Mouse (Mus musculus) brain, embryonic 14.5 days (tissue): ENCODE data around the gene Cggbp1. TPM values are rescaled to one million over a fixed set of nuclear protein-coding genes. Genes with fewer than 3 reads are reported as not detected.

ENCODE experiments used
- DNase-seq: peaks from one replicate; pipeline ENCODE4 v3.0.0-alpha.2; 2011; ENCODE audit warnings: low read depth
- CTCF ChIP-seq: fragments of 200-500 bp; IDR thresholded peaks from 2 replicates; pipeline ENCODE4 v1.5.1; 2012; ENCODE audit warnings: inconsistent platforms, mild to moderate bottlenecking, moderate library complexity, borderline replicate concordance; ENCODE audit not compliant: insufficient read depth, insufficient read length; ENCODE audit errors: extremely low read depth
- POLR2A ChIP-seq: fragments of 200-500 bp; IDR thresholded peaks from 2 replicates; pipeline ENCODE4 v1.6.1; 2012; ENCODE audit warnings: mild to moderate bottlenecking, inconsistent platforms, borderline replicate concordance; ENCODE audit not compliant: poor library complexity, insufficient read depth, insufficient read length, severe bottlenecking; ENCODE audit errors: extremely low read depth
- polyA plus RNA-seq: library from polyadenylated mRNA; depleted of rRNA; stranded (reverse); fragments of >200 nt; gene quantifications from 2 replicates; pipeline ENCODE4 v1.2.3, GENCODE M21; 2012; rRNA removed

Gene Cggbp1
- 42.1 and 59.2 TPM in 2 replicates for polyA plus RNA-seq

DNA sequence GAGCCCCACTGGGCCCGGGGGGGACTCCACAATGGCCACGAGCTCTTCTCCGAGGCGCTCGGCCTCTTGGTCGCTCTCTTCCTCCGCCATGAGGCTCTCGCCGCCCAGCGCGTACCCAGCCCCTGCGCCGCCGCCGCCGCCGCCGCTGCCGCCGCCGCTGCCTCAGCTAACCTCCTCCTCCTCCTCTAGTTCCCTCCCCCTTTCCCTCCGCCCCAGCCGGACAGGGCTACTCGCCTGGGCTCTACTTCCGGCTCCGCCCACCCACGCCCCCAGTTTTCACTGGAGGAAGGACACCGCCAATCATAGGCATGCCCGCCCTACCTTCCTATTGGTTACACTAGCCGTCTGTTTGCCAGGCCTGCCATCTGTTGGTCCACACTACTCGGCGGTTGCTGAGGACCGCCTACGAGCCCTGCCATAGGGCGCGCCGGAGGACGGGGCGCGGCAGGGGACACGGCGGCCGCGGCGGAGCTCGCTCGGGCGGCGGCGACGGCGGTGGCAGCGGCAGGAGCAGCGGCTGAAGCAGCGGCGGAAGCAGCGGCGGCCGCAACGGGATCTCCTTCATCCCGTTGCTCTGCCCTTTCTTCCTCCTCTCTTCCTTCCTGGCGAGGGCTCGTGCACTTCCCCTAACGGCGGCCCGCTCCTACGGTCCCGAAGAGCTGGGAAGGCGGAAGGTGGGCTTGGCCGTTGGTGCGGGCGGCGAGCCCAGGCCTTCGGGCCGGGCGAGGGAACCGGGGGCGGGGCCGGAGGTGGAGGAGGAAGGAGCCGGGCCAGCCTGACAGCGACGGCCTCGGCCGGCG is at the start of gene Cggbp1, which contains the start of gene Zfp654:
TSS of gene Cggbp1 (plus strand) at position 434 of the 800 bp plus-strand sequence.
TSS of gene Zfp654 (minus strand) at position 90 of the 800 bp plus-strand sequence.
- DNase-seq: peak; percentile 100
- TF ChIP-seq POLR2A (peak; percentile 97), CTCF (no peak)

DNA sequence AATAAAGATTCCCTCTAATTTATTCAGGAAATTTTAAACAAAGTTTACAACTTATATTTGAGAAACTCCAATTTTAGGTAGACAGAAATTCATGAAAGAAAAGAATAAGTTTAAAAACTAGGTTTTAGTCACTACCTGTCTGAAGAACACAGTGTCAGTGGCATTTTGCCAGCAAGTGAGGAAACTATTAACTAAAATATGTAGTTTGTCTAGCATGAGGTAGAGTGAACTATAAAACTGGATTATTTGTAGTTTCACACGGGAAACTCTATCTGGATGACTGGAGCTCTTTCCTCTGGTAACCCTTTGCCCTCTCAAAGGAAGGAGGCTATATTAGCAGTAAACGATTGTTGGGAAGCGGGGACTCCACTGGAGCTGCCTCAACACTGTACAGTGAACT is 48.8 kb upstream of the Cggbp1 start:
- DNase-seq: no peak
- no peak for TF ChIP-seq CTCF
- TF ChIP-seq POLR2A: no peak

DNA sequence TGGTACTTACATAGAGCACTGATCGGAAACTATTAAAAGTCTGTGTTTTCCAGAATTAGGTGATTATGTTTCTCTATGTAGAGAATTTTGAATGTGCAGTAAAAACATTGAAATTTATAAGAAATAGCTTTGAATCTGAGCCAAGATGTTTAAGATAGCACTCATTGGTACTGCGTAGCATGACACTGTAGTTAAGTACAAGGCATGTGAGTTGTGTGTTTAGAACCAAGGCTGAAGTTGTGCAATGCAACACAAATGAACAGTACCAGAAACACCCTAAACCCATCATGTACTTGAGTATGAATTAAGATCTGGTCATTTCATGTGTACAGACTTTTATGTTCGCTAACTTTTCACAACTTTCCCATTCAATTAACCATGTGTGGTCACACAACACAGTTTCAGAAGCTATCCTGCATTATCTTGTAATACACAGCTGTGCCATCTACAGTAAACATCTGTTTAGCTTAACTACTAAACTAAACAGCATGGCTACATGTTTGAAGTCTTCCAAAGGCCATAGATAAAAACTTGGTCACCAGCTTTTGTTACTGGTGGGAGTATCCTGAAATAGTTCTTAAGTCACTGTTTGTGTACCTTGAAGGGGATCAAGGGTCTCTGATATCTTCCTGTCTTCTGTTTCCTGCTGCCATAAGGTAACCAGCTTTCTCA is 34.6 kb upstream of the Cggbp1 start:
- TF ChIP-seq CTCF (no peak), POLR2A (no peak)
- DNase-seq: no peak

DNA sequence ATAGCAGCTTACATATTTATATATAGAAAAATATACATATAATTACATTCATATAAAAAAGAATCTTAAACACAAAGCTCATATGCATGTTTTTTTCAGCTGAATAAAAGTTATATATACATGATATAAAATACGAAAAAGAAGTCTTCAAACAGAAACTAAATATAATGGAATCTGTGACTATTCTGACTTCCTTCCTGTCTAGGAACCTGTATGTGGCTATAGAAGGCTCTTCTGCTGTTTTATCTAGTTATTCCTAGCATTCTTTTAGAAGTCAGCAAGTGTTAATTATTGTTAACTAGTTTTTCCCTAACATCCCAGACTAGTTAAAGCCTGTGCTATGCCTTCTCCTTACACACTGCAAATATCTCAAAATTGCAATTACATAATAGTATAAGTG is 27.9 kb upstream of the Cggbp1 start:
- no peak for DNase-seq
- TF ChIP-seq CTCF (no peak), POLR2A (no peak)

DNA sequence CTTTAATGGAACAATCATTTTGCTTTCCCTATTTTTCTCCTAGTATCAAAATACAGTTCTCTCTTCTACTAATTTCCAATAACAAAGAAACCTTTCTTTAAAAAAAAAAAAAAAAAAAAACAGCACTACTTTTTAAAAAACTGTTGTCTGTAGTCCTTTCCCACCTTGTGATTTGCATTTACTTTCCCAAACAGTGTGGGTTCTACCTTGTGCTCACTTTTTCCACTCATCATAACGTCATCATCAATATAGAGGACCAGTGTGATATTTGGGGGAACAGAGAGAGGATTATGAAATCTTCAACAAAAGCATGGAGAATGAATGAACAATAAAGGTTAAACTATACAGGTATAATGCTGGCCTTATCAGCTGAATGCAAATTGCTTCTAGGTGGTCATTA is 27.3 kb upstream of the Cggbp1 start:
- no peak for DNase-seq
- TF ChIP-seq POLR2A (no peak), CTCF (no peak)

DNA sequence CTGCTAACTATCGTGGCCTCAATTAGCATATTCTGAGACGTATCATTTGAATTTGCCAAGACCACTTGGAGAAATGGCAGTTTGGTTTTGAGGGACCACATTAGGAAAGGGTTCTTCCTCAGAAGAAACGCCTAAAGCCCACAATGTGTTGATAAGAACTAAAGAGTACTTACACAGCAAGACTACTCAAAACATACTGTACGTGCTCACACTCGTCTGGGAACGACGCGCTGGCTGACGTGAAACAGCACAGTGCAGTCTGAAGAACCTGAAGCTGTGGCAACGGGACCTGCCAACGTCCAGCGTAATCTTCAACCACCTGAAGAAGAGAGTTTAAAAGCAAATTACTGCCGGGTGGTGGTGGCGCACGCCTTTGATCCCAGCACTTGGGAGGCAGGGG is 21.5 kb upstream of the Cggbp1 start:
- no peak for DNase-seq
- TF ChIP-seq CTCF: no peak

DNA sequence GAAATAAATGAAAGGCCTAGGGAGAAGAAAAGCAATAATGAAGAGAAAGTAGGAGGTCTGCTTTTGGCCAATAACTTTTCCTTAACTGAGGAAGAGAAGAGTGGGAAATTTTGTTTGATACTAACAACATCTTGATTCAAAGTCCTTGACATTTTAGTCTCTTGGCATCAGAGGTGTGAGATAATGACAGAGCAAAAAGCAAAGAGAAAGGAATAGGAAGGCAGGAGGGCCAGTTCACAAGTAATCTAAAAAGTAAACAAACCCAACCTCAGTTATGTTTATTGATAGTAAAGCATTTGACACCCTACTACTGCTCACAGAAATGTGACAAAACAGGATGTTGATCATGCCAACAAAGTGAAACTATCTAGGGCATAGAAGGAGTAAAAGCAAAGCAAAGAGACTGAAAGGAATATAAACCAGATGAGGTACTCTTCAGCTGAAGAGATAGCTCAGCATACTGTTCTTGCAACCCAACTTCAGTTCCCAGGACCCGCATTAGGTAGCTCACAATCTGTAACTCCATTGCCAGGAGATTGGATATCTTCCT is 15.7 kb upstream of the Cggbp1 start:
- no peak for TF ChIP-seq POLR2A
- TF ChIP-seq CTCF: no peak
- no peak for DNase-seq

DNA sequence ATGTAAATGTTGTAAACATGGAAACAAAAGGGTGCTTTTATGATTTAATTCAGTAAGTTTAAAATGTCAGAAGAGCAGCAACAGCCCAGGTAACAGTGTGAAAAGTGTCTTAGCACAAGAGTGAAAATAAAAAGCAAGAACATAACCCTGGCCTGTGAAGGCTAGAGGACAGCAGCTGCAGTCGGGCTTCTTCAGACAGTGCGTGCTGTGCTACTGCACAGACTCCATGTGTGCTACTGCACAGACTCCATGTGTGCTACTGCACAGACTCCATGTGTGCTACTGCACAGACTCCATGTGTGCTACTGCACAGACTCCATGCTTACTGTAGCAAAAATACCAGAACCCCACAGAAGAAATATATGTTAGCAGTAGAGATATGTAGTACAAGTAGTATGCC is 15.1 kb upstream of the Cggbp1 start:
- TF ChIP-seq CTCF: no peak
- no peak for TF ChIP-seq POLR2A
- no peak for DNase-seq

DNA sequence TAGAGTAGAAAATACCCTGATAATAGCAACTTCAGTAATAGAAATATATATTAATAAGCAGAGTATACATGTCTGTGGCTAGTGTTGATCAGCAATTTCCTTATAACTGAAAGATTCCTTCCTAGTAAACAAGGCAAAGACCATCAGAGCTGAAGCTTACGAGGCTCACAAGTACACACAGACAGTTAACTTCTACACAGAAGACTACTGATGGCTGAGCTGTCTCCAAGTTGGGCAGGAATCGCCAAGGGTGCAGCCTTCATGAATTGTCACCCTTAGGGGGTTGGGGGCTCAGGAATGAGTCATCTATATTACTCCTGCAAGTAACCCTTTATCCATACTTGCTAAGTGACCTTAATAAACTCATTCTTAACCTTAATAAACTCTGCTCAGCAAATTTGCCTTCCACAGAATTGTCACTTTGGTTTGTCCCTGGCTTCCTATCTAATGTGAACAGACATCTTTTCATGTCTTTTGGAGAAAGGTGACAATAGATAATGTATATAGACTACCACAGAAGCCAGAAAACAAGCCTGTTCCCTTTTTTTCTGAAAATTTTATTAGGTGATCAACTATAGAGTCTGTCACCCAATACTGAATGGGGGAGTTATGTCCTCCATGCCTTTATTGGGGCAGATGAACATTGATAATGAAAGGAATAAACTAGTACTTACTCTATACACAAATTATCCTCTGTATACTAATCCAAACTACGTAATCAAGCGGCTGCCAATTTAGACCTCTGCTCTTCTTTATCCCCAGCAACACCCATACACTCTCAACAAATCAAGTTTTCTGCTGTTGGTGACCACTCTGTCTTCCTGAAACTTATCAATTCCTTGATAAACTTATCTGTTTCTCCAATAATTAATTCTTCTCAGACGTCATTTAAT is 10.1 kb upstream of the Cggbp1 start:
- TF ChIP-seq CTCF (no peak), POLR2A (no peak)
- no peak for DNase-seq

DNA sequence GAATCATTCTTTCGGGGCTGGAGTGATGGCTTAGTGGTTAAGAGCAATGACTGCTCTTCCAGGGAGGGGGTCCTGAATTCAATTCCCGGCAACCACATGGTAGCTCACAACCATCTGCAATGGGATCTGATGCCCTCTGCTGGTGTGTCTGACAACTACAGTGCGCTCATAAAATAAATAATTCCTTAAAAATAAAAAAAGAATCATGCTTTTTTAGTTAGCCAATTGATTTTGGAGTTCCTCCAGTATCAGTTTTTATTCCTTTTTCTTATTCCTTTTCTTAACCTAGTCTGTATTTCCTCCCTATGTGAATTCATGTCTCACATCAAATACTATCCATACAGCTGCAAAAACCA is 9.4 kb upstream of the Cggbp1 start:
- no peak for DNase-seq
- TF ChIP-seq CTCF (no peak), POLR2A (no peak)

DNA sequence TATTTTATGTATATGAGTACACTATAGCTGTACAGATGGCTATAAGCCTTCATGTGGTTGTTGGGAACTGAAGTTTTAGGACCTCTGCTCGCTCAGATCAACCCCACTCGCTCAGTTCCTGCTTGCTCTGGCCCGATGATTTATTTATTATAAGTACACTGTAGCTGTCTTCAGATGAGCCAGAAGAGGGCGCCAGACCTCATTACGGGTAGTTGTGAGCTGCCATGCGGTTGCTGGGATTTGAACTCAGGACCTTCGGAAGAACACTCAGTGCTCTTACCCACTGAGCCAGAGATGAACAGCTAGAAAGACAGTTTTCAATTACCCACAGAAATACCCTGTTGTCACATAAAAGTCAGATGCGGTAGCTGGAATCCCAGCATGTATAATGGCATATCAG is 5.8 kb upstream of the Cggbp1 start:
- DNase-seq: peak; percentile 7

More for the DNA sequence above, 5.8 kb upstream of the Cggbp1 start:
- TF ChIP-seq CTCF: no peak
- no peak for TF ChIP-seq POLR2A
